Mouse (Mus musculus): ENCODE data around the gene Cd72. TPM values are rescaled to one million over a fixed set of nuclear protein-coding genes. Genes with fewer than 3 reads are reported as not detected.
A peak's percentile ranks its signal among the peaks of the same experiment; 100 is the strongest.

The Cd72 gene
- total RNA-seq, 2 experiments from 2014 or later = not detected

DNA sequence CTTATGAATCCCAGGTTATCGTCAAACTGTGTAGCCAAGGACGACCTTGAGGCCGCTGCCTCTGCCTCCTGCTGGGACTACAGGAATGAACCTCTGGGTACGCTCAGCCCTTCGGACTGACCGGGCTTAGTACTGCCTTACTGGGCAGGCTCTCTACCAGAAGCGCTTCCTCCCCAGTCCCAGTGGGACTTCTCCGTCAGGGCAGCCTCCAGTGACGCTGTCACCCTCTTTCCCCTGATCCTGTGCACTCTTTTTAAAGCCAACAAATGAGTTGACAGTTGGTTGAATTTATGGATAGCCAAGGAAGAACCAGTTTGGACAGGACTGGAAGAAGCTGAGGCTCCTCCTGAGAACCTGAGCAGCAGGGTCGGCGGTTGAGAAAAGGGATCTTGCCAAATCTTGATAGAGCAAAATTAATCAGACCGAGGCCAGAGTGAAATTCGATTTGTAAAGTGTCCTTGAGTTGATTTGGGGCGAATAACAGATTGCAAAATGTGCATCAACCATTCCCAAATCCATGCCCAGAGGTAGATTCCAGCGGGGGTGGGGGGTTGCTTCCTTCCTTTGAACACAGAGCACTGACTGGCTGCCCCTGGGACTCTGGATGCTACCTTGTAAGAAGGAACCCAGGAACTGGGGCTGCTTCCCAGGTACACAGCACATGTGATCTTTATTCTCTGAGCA, 35.3 kb downstream of the Cd72 start:
- H3K27ac ChIP-seq = peak overlapping the region; percentile 44
- DNase-seq (ENCODE audit: low spot score in 2 of 2) = no peak
- H3K4me3 ChIP-seq = no peak overlapping the region
- TF ChIP-seq CTCF (conservative IDR thresholded peaks at IDR 0.05) = no peak; the same call in 1 of the 2 replicates

DNA sequence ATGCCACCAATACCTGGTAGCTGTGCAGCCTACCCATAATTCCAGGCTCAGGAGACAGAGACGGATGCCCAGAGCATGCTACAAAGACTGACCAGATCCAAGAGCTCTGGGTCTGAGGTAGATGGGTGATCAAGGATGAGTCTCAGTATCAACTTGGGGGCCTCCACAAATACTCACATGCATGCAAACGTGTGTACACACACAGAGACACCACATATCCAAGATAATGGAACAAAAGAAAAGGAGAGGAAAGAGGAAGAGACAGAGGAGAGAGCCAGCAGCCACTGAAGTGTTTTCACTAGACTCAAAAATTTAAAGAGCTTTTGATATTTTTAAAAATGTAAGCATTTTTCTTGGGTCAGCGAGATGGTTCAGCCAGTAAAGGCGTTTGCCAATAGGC, 36.0 kb downstream of the Cd72 start:
- DNase-seq (ENCODE audit: low spot score in 2 of 2) = no peak
- no peak for TF ChIP-seq CTCF (conservative IDR thresholded peaks at IDR 0.05)
- H3K27ac ChIP-seq = peak overlapping the region; percentile 21
- H3K4me3 ChIP-seq = no peak overlapping the region

DNA sequence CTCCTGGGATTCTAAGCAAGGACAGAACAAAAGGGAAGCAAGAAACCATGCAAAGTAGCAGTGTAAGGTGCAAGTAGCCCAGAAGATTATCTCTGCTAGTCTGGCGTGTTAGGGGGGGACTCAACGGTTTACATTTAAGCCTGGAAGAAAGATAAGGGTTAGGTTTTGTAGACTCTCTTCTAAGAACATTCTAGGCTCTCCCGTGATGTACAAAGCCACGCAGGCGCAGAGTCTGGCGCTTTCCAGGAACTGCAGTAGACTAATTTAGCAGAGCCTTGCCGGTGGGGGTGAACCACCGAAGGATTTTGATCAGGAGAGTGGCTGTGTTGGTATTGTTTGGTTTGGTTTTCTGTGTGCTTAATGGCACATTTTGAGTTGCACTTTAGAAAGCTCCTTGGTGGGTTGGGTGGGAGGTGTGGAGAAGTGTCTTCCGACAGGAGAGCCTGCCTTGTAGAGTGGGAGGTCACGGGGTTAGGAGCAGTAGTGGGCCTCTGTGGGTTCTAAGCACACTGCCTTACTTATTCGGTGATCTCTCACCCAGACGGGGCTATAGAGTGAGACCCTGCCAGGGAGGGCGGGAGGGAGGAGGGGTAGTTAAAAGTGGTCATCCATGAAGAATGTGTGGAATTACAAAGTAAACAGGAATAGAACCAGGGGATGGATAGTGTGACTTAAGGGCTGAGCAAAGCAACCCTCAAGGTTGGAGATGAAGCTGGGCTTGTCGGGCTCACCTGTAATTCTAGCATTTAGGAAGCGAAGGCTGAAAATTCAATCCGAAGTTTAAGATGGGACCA, 37.0 kb downstream of the Cd72 start:
- no peak for TF ChIP-seq CTCF (conservative IDR thresholded peaks at IDR 0.05)
- no peak overlapping the region for H3K4me3 ChIP-seq
- no peak overlapping the region for H3K27ac ChIP-seq
- no peak for DNase-seq (ENCODE audit: low spot score in 2 of 2)

DNA sequence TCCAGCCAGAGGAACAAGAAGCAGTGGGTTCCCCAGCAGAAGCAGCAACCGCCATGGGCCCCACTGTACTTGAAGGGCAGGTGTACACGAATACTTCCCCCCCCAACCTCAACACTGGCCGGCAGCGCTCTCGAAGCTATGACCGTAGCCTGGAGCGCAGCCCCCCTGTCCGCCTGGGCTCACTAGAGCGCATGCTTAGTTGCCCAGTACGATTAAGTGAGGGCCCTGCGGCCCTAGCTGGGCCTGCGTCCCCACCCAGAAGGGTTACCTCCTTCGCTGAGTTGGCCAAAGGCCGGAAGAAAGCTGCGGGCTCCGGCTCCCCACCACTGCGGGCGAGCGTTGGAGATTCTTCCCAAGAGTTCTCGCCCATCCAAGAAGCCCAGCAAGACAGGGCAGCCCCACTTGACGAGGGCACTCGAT, 38.3 kb downstream of the Cd72 start:
- Histone ChIP-seq H3K27ac (no peak overlapping the region), H3K4me3 (no peak overlapping the region)
- no peak for TF ChIP-seq CTCF (conservative IDR thresholded peaks at IDR 0.05)
- DNase-seq (ENCODE audit: low spot score in 2 of 2) = no peak

DNA sequence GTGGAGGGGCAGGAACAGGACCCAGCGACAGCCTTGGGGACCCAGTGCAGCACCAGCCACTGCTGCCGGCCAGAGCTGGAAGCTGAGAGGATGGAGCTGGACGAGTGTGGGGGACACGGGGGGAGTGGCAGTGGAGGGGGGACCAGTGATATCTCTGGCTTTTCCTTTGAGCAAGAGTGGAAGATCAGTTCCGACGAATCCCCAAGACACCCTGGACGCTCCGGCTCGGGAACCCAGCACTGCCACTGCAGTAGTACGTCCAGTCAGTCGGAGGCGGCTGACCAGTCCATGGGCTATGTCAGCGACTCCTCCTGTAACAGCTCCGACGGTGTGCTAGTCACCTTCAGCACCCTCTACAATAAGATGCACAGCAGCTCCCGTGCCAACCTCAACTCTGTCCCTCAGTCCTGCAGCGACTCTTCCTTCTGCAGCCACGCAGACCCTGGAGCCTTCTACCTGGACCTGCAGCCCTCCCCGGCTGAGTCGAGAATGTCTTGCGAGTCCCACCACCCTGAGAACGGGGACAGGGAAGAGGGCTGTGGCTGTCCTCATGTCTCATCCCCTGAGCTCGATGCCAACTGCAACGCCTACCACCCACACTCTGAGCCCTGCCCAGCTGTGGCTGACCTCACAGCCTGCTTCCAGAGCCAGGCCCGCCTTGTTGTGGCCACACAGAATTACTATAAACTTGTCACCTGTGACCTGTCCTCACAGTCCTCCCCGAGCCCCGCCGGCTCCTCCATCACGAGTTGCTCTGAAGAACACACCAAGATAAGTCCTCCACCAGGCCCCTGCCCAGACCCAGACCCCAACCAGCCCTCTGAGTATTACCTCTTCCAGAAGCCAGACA, 39.0 kb downstream of the Cd72 start:
- TF ChIP-seq CTCF (conservative IDR thresholded peaks at IDR 0.05) = no peak
- H3K4me3 ChIP-seq = no peak overlapping the region
- H3K27ac ChIP-seq = no peak overlapping the region
- DNase-seq (ENCODE audit: low spot score in 2 of 2) = no peak

DNA sequence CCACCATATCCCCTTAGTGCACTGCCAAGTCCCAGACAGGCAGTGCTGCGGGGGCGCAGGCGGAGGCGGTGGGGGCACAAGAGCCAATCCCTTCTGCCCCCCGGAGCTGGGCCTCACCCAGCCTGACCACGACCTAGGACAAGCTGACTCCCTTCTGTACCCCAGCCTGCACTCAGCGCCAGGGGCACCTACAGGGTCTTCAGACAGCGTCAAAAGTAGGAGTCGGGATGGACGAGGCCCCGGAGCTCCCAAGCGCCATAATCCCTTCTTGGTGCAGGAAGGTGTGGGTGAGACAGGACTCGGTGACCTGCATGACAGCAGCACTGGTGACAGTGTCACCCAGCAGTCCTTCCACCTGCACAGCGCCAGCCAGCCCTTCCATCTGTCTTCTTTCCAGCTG, 39.7 kb downstream of the Cd72 start:
- H3K4me3 ChIP-seq = no peak overlapping the region
- no peak for TF ChIP-seq CTCF (conservative IDR thresholded peaks at IDR 0.05)
- DNase-seq (ENCODE audit: low spot score in 2 of 2) = no peak
- no peak overlapping the region for H3K27ac ChIP-seq

DNA sequence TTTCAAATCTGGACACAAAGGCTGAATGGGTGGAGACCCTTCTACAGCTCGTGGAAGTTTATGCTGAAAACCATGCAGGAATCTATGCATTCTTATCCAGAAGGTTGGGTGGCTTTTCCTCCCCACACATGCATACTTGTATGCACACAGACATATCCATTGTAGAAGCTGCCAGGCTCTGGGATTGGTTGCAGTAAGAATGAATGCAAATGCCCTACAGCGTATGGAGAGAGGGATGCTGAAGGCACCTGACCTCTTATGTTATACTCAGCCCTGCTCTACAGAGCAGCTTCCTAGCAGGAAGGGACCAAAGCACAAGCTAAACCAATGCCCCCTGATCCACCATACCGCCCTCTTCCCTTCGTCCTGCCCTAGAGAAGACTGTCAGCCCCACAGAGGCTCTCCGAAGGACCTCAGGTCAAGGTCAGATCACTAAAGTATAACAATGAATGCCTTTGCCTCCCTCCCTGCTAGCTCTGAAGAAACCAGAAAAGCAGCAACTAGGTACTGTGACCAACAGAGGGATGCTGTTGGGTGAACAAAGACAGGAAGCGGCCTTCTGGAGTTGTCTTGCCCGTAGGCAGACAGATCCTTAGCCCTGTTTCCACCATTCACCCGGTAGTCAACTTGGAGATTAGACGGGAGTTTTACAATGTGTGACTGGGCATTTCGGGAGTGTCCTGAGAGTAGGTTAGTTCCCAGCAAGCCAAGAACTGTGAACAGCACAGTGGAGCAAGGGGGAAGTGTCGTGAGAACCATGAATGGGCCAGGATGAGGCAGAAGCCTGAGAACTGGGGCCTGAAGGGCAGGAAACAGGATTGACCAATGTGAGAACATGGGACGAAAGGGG, 47.1 kb downstream of the Cd72 start:
- DNase-seq (ENCODE audit: low spot score in 2 of 2) = no peak
- TF ChIP-seq CTCF (conservative IDR thresholded peaks at IDR 0.05) = no peak; the same call in 1 of the 2 replicates
- H3K4me3 ChIP-seq = peak overlapping the region; percentile 66
- peak overlapping the region; percentile 93 for H3K27ac ChIP-seq

DNA sequence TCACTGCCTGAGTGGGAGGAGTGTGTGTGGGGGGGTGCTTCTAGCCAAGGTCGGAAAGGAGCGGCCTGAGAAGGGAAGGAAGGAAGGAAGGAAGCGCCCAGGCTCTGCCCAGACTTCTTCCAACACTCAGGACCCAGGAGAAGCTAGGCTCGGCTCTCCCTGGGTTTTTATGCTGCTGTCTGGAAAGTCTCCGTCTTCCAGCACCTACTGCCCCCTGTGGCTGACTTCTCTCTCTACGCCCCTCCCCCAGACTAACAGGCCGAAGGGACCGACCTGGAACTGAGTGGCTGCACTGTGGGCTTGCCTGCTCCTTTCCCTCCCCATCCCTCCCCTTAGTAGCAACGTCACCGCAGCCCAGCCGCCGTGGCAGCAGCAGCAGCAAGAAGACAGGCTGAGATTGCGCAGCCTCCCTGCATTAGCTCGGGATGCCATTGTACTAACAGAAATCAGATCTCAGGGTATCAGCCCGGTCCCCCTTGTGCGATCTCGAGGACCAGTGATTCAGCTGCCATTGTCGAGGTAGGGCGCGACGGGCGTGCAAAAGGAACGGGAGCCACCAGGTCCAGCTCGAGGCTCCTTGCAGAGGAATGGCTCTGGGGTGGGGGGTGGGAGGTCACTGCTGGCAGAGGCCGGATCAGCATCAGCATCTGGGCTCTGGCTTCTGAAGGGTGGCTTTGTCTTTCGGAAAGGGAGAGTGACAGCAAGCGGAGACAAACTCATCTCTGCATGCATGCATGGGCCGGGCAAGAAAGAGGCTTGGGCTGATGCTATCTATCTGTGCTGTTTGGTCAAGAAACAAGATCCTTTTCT, 48.1 kb downstream of the Cd72 start:
- peak; percentile 72 for TF ChIP-seq CTCF (conservative IDR thresholded peaks at IDR 0.05)

DNA sequence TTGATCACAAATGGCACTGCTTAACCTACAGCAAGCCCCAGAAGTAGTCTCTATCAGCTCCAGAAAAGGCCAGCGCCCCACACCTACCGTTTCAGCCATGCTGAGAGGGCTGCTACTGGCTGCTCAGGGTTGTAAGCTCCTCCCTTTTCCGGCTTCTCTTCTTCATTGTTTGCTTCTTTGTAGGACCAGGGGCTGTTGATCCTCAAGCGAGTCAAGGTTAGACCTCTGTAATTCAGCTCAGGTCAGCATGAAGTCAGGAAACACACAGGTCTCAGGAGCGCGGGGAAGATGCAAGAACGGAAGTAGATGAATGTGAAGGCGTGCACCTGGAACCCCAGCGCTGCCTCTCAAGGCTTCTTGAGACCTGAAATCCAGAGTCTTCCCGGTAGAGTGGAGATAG, 49.7 kb downstream of the Cd72 start:
- Histone ChIP-seq H3K4me3 (no peak overlapping the region), H3K27ac (peak overlapping the region; percentile 93; the same call in 1 of the 2 replicates)
- no peak for TF ChIP-seq CTCF (conservative IDR thresholded peaks at IDR 0.05)
- DNase-seq (ENCODE audit: low spot score in 2 of 2) = no peak

More for the DNA sequence above, 48.1 kb downstream of the Cd72 start:
- H3K27ac ChIP-seq = peak overlapping the region; percentile 93
- peak overlapping the region; percentile 66 for H3K4me3 ChIP-seq
- DNase-seq (ENCODE audit: low spot score in 2 of 2) = peak; percentile 76 to 80

DNA sequence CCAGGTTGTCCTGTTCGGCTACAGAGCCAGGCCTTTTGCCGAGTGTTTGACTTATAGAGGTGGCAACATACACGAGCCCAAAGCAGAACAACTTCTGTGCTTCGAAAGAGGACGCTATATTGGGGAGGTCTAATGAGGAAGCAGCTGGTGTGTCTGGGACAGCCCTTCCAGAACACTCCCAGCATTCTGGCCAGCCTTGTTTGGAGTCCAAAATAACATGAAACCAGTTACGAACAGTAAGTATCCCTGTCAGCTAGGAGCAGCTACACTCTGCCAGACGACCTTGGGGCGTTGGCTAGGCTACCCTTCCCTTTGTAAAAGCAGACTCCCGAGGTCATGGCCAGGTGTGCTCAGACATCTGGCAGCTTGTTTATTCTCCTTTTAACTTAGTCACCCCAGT, 52.2 kb downstream of the Cd72 start:
- peak overlapping the region; percentile 68; the same call in 1 of the 2 replicates for H3K27ac ChIP-seq
- DNase-seq (ENCODE audit: low spot score in 2 of 2) = no peak
- TF ChIP-seq CTCF (conservative IDR thresholded peaks at IDR 0.05) = no peak
- H3K4me3 ChIP-seq = no peak overlapping the region

DNA sequence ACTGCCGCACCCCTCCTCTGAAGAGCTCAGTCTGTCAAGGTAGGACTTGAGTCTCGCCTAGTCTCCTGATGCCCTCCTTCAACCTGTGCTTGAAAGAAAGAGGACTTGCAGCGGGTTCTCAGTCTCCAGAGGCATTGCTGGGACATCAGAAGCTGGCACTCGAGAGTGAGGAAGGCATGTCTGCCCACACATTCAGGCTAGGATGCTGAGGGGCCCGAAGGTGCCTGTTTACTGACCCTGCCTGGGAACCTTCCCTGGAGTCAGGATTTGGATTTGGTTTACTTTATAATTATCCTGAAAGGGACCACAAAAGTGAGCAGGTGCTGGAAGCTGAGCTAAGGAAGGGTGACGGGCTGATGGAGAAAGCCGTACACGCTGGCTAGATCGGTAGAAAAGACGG, 52.9 kb downstream of the Cd72 start:
- peak overlapping the region; percentile 68; the same call in 1 of the 2 replicates for H3K27ac ChIP-seq
- no peak for DNase-seq (ENCODE audit: low spot score in 2 of 2)
- no peak for TF ChIP-seq CTCF (conservative IDR thresholded peaks at IDR 0.05)
- no peak overlapping the region for H3K4me3 ChIP-seq

Measured in layer of hippocampus, adult 2 months (tissue).